Mouse (Mus musculus) G1E (cell line): ENCODE results near the gene Gm11077. TPM values are rescaled to one million over a fixed set of nuclear protein-coding genes. Genes with fewer than 3 reads are reported as not detected.

Experiments used
- ATAC-seq: 2 replicates; pipeline ENCODE4 v1.8.0; 2016; ENCODE audit warnings: mild to moderate bottlenecking; ENCODE audit not compliant: insufficient number of reproducible peaks, poor library complexity, low FRiP score, severe bottlenecking; ENCODE audit errors: extremely low read depth
- DNase-seq: peaks from one replicate; pipeline ENCODE4 v3.0.0; 2012; ENCODE audit warnings: low spot score
- H3K27me3 ChIP-seq: 2 replicates; pipeline ENCODE4 v1.6.1; 2012; ENCODE audit warnings: mild to moderate bottlenecking, low read length, inconsistent platforms; ENCODE audit not compliant: insufficient read depth
- H3K36me3 ChIP-seq: replicated peaks from 2 replicates; pipeline ENCODE3; 2012; ENCODE audit warnings: mild to moderate bottlenecking, inconsistent platforms
- H3K4me1 ChIP-seq: 2 replicates; pipeline ENCODE4 v1.6.1; 2012; ENCODE audit warnings: low read depth, low read length, inconsistent platforms, mixed read lengths; ENCODE audit not compliant: insufficient read depth
- H3K4me3 ChIP-seq: 2 replicates; pipeline ENCODE4 v1.5.1; 2012; ENCODE audit warnings: low read depth, mild to moderate bottlenecking, inconsistent platforms, low read length, moderate library complexity, mixed read lengths
- H3K9me3 ChIP-seq: replicated peaks from 2 replicates; pipeline ENCODE4 v1.6.1; 2012; ENCODE audit warnings: inconsistent platforms
- CTCF ChIP-seq: IDR thresholded peaks from 2 replicates; pipeline ENCODE4 v1.5.1; 2012; ENCODE audit warnings: low read depth, low read length, inconsistent platforms, mixed read lengths
- GATA1 ChIP-seq: IDR thresholded peaks from 2 replicates; pipeline ENCODE4 v1.6.1; 2012; ENCODE audit warnings: borderline replicate concordance, low read length, inconsistent platforms, mixed read lengths
- GATA2 ChIP-seq: IDR thresholded peaks from 2 replicates; pipeline ENCODE4 v1.6.1; 2012; ENCODE audit warnings: low read depth, low read length, inconsistent platforms, borderline replicate concordance
- POLR2AphosphoS5 ChIP-seq: IDR thresholded peaks from 2 replicates; pipeline ENCODE4 v1.6.1; 2012; ENCODE audit warnings: low read depth, low read length, inconsistent platforms; ENCODE audit not compliant: insufficient replicate concordance
- TAL1 ChIP-seq: conservative IDR thresholded peaks from 2 replicates; pipeline ENCODE4 v1.6.1; 2012; ENCODE audit warnings: low read depth, low read length, inconsistent platforms, mixed read lengths
- polyA plus RNA-seq: library from polyadenylated mRNA; stranded (reverse); fragments of >175 nt; gene quantifications from 2 replicates; pipeline ENCODE4 v1.2.3, GENCODE M21; 2012
- total RNA-seq, 2 experiments: library from RNA; stranded (forward) in 1 of 2; stranded (reverse) in 1 of 2; fragments of 200-1000 nt in 1 of 2; fragments of >200 nt in 1 of 2; fragmentation: Nextera tagmentation in 1 of 2; gene quantifications; 2 replicates each; pipeline ENCODE4 v1.2.3; 2014 to 2017

The Gm11077 gene
- total and polyA plus RNA-seq, 3 experiments: not detected

- TF ChIP-seq GATA1: no peak
- no peak for TF ChIP-seq GATA2
- no peak for TF ChIP-seq TAL1
- no peak for TF ChIP-seq CTCF
- no peak for TF ChIP-seq POLR2AphosphoS5
- H3K27me3 ChIP-seq: no peaks in the 10 kb centered on the region
- peaks cover 45% of the 10 kb centered on the region for H3K9me3 ChIP-seq
- no peaks in the 10 kb centered on the region for H3K4me1 ChIP-seq
- DNase-seq (no peak), ATAC-seq (no peak)
- H3K36me3 ChIP-seq: no peaks in the 10 kb centered on the region
- no peak overlapping the region for H3K4me3 ChIP-seq
Observed at GRCm38 (mm10) chr6:140766365-140766764, 37.3 kb downstream of the Gm11077 start.

GRCm38 (mm10) chr6:140767237-140767636 is 38.2 kb downstream of the Gm11077 start:
- Histone ChIP-seq H3K9me3 (peaks cover 51% of the 10 kb centered on the region), H3K27me3 (no peaks in the 10 kb centered on the region), H3K36me3 (no peaks in the 10 kb centered on the region), H3K4me3 (no peak overlapping the region), H3K4me1 (no peaks in the 10 kb centered on the region)
- ATAC-seq: no peak
- no peak for TF ChIP-seq POLR2AphosphoS5
- TF ChIP-seq TAL1: no peak
- no peak for TF ChIP-seq CTCF
- no peak for TF ChIP-seq GATA1
- no peak for TF ChIP-seq GATA2
- DNase-seq: no peak

- Histone ChIP-seq H3K4me3 (no peak overlapping the region), H3K27me3 (no peaks in the 10 kb centered on the region), H3K9me3 (peaks cover 58% of the 10 kb centered on the region), H3K36me3 (no peaks in the 10 kb centered on the region), H3K4me1 (no peaks in the 10 kb centered on the region)
- ATAC-seq (no peak), DNase-seq (no peak)
- TF ChIP-seq CTCF (no peak), POLR2AphosphoS5 (no peak), GATA2 (no peak), GATA1 (no peak), TAL1 (no peak)
Observed at GRCm38 (mm10) chr6:140768180-140768579, 39.1 kb downstream of the Gm11077 start.

GRCm38 (mm10) chr6:140768859-140769640 is 40.0 kb downstream of the Gm11077 start:
- DNase-seq (no peak), ATAC-seq (no peak)
- H3K4me3 ChIP-seq: no peak overlapping the region
- no peaks in the 10 kb centered on the region for H3K36me3 ChIP-seq
- peaks cover 61% of the 10 kb centered on the region for H3K9me3 ChIP-seq
- TF ChIP-seq GATA2: no peak
- TF ChIP-seq POLR2AphosphoS5: no peak
- no peak for TF ChIP-seq CTCF
- no peak for TF ChIP-seq GATA1
- TF ChIP-seq TAL1: no peak
- H3K4me1 ChIP-seq: no peaks in the 10 kb centered on the region
- no peaks in the 10 kb centered on the region for H3K27me3 ChIP-seq

- H3K36me3 ChIP-seq: no peaks in the 10 kb centered on the region
- no peak for TF ChIP-seq GATA1
- no peak for TF ChIP-seq CTCF
- TF ChIP-seq POLR2AphosphoS5: no peak
- TF ChIP-seq GATA2: no peak
Observed at GRCm38 (mm10) chr6:140776274-140776673, 47.2 kb downstream of the Gm11077 start.

GRCm38 (mm10) chr6:140782524-140782923 is 53.4 kb downstream of the Gm11077 start:
- Histone ChIP-seq H3K27me3 (no peaks in the 10 kb centered on the region), H3K36me3 (no peaks in the 10 kb centered on the region), H3K9me3 (peaks cover 58% of the 10 kb centered on the region), H3K4me3 (peak overlapping the region; percentile 13; the same call in 1 of the 2 replicates), H3K4me1 (no peaks in the 10 kb centered on the region)
- DNase-seq (no peak), ATAC-seq (no peak)
- TF ChIP-seq GATA2 (no peak), GATA1 (no peak), CTCF (no peak), TAL1 (no peak), POLR2AphosphoS5 (no peak)

More at GRCm38 (mm10) chr6:140776274-140776673, 47.2 kb downstream of the Gm11077 start:
- Histone ChIP-seq H3K9me3 (peaks cover 66% of the 10 kb centered on the region), H3K27me3 (no peaks in the 10 kb centered on the region), H3K4me3 (no peak overlapping the region), H3K4me1 (no peaks in the 10 kb centered on the region)
- ATAC-seq (no peak), DNase-seq (no peak)
